Mouse (Mus musculus) liver, embryonic 16.5 days (tissue): Measurements from ENCODE around the gene Gm10406. TPM values are rescaled to one million over a fixed set of nuclear protein-coding genes. Genes with fewer than 3 reads are reported as not detected.
"Not testable (repeated sequence)": the region's sequence is repeated elsewhere in the genome, so short reads cannot be mapped to it uniquely, and the experiment has no call there.

Source experiments
- ATAC-seq: fragments of 200-750 bp; cut with Nextera tagmentation; 2 replicates; pipeline ENCODE4 v1.8.0; 2017; ENCODE audit warnings: low read depth, mild to moderate bottlenecking, moderate number of reproducible peaks, moderate library complexity
- H3K27ac ChIP-seq: fragments of 300-500 bp; sonication (generic); 2 replicates; pipeline ENCODE4 v1.5.1; 2014; ENCODE audit warnings: mild to moderate bottlenecking, low read length
- H3K27me3 ChIP-seq: fragments of 300-500 bp; sonication (generic); 2 replicates; pipeline ENCODE4 v1.6.1; 2014; ENCODE audit warnings: low read depth, low read length, mixed read lengths; ENCODE audit not compliant: control insufficient read depth, insufficient read depth
- H3K36me3 ChIP-seq: fragments of 300-500 bp; sonication (generic); 2 replicates; pipeline ENCODE4 v1.6.1; 2014; ENCODE audit warnings: mild to moderate bottlenecking; ENCODE audit not compliant: control insufficient read depth, insufficient read depth
- H3K4me1 ChIP-seq: fragments of 300-500 bp; sonication (generic); 2 replicates; pipeline ENCODE4 v1.6.1; 2014; ENCODE audit warnings: low read depth, low read length, mixed read lengths; ENCODE audit not compliant: control insufficient read depth
- H3K4me2 ChIP-seq: fragments of 300-500 bp; sonication (generic); 2 replicates; pipeline ENCODE4 v1.6.1; 2014; ENCODE audit warnings: low read depth, low read length, mixed read lengths
- H3K4me3 ChIP-seq: fragments of 300-500 bp; sonication (generic); 2 replicates; pipeline ENCODE4 v1.5.1; 2014; ENCODE audit warnings: low read depth, mild to moderate bottlenecking, low read length
- H3K9ac ChIP-seq: fragments of 300-500 bp; sonication (generic); 2 replicates; pipeline ENCODE4 v1.6.1; 2014; ENCODE audit warnings: low read depth, low read length
- H3K9me3 ChIP-seq: fragments of 300-500 bp; sonication (generic); replicated peaks from 2 replicates; pipeline ENCODE4 v1.6.1; 2016; ENCODE audit warnings: low read length; ENCODE audit not compliant: control insufficient read depth
- WGBS: fragments of 180-500 bp; shearing (Covaris S2); extraction: QIAGEN DNeasy Blood & Tissue Kit; methylation state at CpG from one replicate; pipeline ENCODE4 v1.1.7; 2014; ENCODE audit not compliant: insufficient replicate concordance; 5-methylcytosine and 5-hydroxymethylcytosine counted together
- polyA plus RNA-seq: library from polyadenylated mRNA; unstranded; fragments of >200 nt; fragmentation: Nextera tagmentation; extraction: Ambion mirVana; gene quantifications from 2 replicates; pipeline ENCODE4 v1.2.1, GENCODE M21; 2015

Gene Gm10406
- not detected in 2 replicates for polyA plus RNA-seq

DNA sequence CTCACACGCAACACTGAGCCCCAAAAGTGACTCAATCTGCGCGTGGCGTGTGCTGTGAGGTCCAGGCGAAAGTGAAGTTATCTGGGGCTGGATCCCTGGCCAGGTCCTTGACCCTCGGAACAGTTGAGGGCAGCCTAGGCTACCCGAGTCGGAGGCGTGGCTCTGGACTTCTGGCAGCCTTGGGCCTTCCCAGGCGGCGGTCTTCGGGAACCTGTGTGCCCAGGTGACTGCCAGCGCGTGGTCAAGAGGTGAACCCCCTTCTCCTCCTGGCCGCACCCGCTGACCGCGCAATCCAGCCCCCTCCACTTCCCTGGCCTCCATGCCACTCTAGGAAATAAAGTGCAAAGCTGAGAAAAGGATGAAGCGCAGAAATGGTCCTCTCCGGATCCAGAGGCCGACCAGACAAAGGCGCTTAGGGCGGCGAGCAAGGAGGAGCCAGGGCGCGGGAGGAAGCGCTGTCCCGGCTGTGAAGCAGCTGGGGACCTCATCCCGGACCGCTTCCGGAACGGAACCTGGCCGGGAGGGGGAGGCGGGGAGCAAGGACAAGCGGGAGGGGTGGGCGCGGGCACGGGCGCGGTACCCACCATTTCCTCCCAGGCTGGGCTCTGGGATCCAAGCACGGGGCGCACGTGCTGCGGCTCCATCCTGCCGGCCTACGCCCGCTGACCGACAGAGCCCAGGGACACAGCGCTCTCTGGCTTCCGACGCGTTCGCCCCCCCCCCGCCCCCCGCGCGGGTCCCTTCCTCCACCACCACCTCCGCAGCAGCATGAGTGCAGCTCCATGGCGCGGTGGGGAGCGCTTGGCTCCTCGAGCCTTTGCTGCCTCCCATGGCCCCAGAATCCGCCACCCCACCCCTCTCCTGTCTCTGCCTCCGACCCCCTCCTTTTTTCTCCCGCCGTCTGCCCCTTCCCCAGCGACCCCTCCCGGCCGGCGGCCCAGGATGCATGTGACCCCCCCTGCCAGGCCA lies at the start of gene Gm10406:
Gene Gm10406 (minus strand): TSS at position 669 of the 969 bp plus-strand sequence.
- H3K27me3 ChIP-seq, H3K4me2 ChIP-seq, H3K4me1 ChIP-seq, H3K9ac ChIP-seq, H3K4me3 ChIP-seq, H3K9me3 ChIP-seq, H3K27ac ChIP-seq, ATAC-seq, H3K36me3 ChIP-seq: not testable (repeated sequence)
- 2% methylated on average over 35 of the region's 70 CpGs for WGBS

- not testable (repeated sequence) for H3K36me3 ChIP-seq, H3K27me3 ChIP-seq, H3K4me3 ChIP-seq, H3K9me3 ChIP-seq, H3K27ac ChIP-seq, ATAC-seq, H3K4me2 ChIP-seq, H3K9ac ChIP-seq, H3K4me1 ChIP-seq
- whole genome bisulfite sequencing, result no CpG with 5 or more reads among the region's 2 CpGs
Observed at GRCm38 (mm10) chr14:7044870-7045269, 17.6 kb upstream of the Gm10406 start, which contains the start of gene Gm3685. Gene Gm3685 (minus strand): TSS chr14:7044970.

GRCm38 (mm10) chr14:7026274-7026673 lies 975 bp downstream of the Gm10406 start:
- H3K27ac ChIP-seq, H3K9ac ChIP-seq, ATAC-seq, H3K4me3 ChIP-seq, H3K27me3 ChIP-seq, H3K9me3 ChIP-seq, H3K4me1 ChIP-seq, H3K36me3 ChIP-seq, H3K4me2 ChIP-seq: not testable (repeated sequence)
- WGBS, result 6% methylated on average over 8 of the region's 9 CpGs

GRCm38 (mm10) chr14:6973718-6974117 lies 53.5 kb downstream of the Gm10406 start, which contains the start of gene Gm6356:
Gene Gm6356 (minus strand): TSS chr14:6973818.
- WGBS, result 30% methylated on average over 1 of the region's 2 CpGs
- ATAC-seq, H3K27me3 ChIP-seq: not testable (repeated sequence)

More at GRCm38 (mm10) chr14:6973718-6974117, 53.5 kb downstream of the Gm10406 start, which contains the start of gene Gm6356:
- H3K4me3 ChIP-seq, H3K4me2 ChIP-seq, H3K4me1 ChIP-seq, H3K36me3 ChIP-seq, H3K9me3 ChIP-seq, H3K9ac ChIP-seq, H3K27ac ChIP-seq: not testable (repeated sequence)

Other genes starting within 250 kb of the Gm10406 start
- not detected in 2 replicates for gene Gm3642, start 187.1 kb downstream of the Gm10406 start, polyA plus RNA-seq
- gene Gm3667, start 137.5 kb downstream of the Gm10406 start, polyA plus RNA-seq, result not detected in 2 replicates
- gene Gm6356, start 53.6 kb downstream of the Gm10406 start, polyA plus RNA-seq, result not detected in 2 replicates
- not detected in 2 replicates for gene Gm3685, start 17.5 kb upstream of the Gm10406 start, polyA plus RNA-seq
- gene Gm3696, start 73.2 kb upstream of the Gm10406 start, polyA plus RNA-seq, result not detected in 2 replicates
- gene Gm6676, start 98.0 kb upstream of the Gm10406 start, polyA plus RNA-seq, result not detected in 2 replicates
- gene Gm3512, start 147.1 kb upstream of the Gm10406 start, polyA plus RNA-seq, result 0.05 and 0.16 TPM in 2 replicates
- gene Gm16434, start 167.1 kb upstream of the Gm10406 start, polyA plus RNA-seq, result not detected in 2 replicates
- gene Gm3727, start 237.3 kb upstream of the Gm10406 start, polyA plus RNA-seq, result not detected in 2 replicates